Mouse (Mus musculus): ENCODE measurements around the gene Trim63. TPM values are rescaled to one million over a fixed set of nuclear protein-coding genes. Genes with fewer than 3 reads are reported as not detected.

Trim63 gene
- polyA plus RNA-seq, 1 experiment, result 1.2 TPM

DNA sequence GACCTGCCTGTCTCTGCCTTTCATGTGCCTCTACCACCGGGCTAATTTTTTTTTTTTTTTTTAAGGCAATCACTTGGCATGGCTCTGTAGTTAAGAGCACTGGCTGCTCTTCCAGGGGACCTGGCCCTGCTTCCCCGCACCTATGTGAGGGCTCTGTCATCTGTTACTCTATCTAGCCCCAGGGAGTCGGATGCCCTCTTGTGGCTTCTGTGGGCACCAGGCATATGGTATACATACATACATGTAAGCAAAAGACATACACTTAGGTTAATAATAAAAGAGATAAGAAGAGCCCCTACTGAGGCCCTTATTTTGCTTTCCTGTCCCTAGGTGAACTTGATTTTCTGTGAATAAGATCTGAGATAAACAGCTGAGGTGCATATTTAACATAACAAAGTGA is 29.7 kb downstream of the Trim63 start:
- H3K27ac ChIP-seq (replicated peaks; ENCODE audit: low read depth, low read length), result no peak overlapping the region
- no peaks in the 10 kb centered on the region; the same call in 1 of the 2 replicates for H3K4me1 ChIP-seq (ENCODE audit: control insufficient read depth, insufficient read depth, insufficient read length, low read length)
- no peak overlapping the region for H3K4me3 ChIP-seq (ENCODE audit: insufficient read depth, low read depth, low read length)

DNA sequence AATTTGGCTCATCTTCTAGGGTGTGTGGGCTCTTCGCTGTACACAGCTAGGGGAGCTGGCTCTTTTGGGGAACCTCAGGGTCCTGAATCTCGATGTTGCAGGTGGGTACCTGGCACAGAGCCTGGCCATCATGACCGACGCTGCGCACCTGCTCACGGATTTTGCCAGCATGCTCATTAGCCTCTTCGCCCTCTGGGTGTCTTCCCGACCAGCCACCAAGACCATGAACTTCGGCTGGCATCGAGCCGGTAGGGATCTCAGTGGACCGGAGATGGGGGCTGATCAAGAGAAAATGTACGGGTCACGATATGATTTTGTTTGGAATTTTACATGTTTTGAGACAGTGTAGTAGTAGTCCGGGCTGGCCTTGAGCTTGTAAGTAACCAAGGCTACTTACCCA is 30.9 kb downstream of the Trim63 start:
- Histone ChIP-seq H3K27ac (replicated peaks; ENCODE audit: low read depth, low read length) (no peak overlapping the region), H3K4me3 (ENCODE audit: insufficient read depth, low read depth, low read length) (no peak overlapping the region), H3K4me1 (ENCODE audit: control insufficient read depth, insufficient read depth, insufficient read length, low read length) (no peaks in the 10 kb centered on the region; the same call in 1 of the 2 replicates)

DNA sequence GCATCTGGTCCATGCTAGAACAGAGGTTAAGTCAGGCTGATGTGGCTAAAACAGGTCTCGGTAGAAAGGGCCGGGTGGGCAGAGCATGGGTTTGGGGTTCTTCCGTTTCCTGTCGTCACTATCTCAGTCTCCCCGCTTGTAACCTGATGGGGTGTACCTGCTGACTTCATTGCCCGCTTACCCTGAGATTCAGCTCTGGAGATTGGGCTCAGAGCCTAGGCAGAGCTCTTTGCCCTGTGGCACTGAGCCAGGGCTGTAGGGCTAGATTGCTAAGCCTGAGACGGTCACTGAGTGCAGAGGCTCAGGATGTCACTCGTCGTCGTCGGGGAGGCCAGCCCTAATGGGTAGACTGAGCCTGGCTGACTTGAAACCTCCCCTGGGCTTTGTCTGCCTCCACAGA is 33.2 kb downstream of the Trim63 start:
- no peak overlapping the region for H3K27ac ChIP-seq (replicated peaks; ENCODE audit: low read depth, low read length)
- H3K4me1 ChIP-seq (ENCODE audit: control insufficient read depth, insufficient read depth, insufficient read length, low read length), result no peaks in the 10 kb centered on the region; the same call in 1 of the 2 replicates
- H3K4me3 ChIP-seq (ENCODE audit: insufficient read depth, low read depth, low read length), result no peak overlapping the region

DNA sequence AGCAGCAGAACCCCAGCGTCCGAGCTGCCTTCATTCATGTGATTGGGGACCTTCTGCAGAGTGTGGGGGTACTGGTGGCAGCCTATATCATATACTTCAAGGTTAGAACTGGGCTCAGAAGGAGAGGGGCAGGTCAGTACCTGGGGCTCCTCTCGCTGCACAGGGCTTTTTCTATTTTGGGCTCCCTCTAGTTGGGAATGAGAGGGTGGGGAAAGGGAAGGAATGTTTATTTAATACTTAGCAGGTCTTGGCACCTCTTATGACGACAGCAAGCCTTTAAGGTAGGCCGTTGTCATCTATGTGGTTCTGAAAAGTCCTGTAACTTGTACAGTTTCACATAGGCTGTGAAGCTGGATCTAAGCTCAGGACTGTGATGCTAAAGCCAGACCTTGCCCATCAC is 33.6 kb downstream of the Trim63 start:
- H3K27ac ChIP-seq (replicated peaks; ENCODE audit: low read depth, low read length), result no peak overlapping the region
- H3K4me3 ChIP-seq (ENCODE audit: insufficient read depth, low read depth, low read length), result no peak overlapping the region
- H3K4me1 ChIP-seq (ENCODE audit: control insufficient read depth, insufficient read depth, insufficient read length, low read length), result no peaks in the 10 kb centered on the region

DNA sequence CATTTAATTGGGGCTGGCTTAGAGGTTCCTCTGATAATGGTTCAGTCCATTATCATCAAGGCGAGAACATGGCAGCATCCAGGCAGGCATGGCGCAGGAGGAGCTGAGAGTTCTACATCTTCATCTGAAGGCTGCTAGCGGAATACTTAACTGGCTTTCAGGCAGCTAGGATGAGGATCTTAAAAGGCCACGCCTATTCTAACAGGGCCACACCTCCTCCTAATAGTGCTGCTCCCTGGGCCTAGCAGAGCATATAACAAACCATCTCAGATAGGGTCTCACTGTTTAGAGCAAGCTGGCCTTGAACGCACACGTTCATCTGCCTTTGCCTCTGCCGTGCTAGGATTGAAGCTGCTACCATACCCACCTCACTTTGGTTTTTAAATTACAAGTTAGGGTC is 34.9 kb downstream of the Trim63 start:
- no peaks in the 10 kb centered on the region for H3K4me1 ChIP-seq (ENCODE audit: control insufficient read depth, insufficient read depth, insufficient read length, low read length)
- no peak overlapping the region for H3K4me3 ChIP-seq (ENCODE audit: insufficient read depth, low read depth, low read length)
- no peak overlapping the region for H3K27ac ChIP-seq (replicated peaks; ENCODE audit: low read depth, low read length)

DNA sequence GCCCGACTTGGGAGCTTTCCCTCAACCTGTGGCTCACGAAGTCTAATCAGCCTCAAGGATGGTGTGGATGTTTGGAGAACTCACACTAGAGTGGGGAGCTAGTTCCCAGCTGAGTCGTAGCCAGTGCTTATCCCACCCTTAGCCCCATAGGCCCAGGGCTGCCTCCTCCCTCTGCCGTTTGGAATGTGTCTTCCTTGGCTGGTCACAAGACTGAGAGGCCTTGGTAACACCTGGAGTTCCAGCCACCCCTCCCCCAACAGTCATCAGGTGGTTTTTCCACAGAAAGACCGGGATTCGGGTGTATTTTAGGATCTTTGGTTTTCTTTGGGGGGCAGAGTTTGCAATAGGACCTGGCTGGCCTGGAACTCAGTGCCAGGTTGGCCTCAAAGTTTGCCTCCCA is 35.7 kb downstream of the Trim63 start:
- Histone ChIP-seq H3K4me3 (ENCODE audit: insufficient read depth, low read depth, low read length) (no peak overlapping the region), H3K27ac (replicated peaks; ENCODE audit: low read depth, low read length) (no peak overlapping the region), H3K4me1 (ENCODE audit: control insufficient read depth, insufficient read depth, insufficient read length, low read length) (no peaks in the 10 kb centered on the region; the same call in 1 of the 2 replicates)

DNA sequence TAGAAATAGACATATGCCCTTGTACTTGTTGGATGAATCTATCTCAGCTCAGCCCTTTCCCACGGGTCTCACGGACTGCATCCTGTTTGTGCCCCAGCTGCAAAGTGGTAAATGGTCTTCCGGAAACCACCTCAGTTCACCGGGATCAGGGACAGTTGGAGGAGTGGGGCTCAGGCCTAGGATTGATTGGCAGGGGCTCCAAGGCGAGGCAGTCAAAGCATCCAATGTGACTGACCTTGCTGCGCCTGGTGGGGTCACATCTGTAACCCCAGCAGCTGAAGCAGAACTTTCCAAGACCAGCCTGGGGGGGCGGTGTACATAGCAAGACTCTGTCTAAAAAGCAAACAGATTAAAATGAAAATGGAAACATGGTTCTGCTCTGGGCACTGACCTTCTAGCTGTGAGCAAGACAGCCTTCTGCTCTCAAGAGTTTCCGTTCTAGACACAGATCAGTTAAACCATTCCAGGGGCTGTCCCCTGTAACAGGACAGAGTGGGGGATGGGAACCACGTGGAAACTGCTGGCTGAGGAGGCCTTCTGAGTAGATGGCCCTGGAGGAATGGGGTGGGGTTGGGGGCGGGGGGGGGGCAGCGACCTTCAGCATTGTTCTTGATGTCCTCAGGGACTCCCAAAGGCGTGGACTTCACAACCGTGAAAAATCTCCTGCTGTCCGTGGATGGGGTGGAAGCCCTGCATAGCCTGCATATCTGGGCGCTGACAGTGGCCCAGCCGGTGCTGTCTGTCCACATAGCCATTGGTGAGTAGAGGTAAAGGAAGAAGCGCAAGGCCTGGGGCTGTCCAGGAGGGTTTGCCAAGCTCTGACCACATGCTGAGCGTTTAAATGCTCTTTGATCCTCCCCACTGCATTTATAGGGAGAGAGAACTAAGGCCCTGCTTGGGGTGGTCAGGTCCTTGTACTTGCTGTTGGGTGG is 36.7 kb downstream of the Trim63 start:
- no peak overlapping the region for H3K4me3 ChIP-seq (ENCODE audit: insufficient read depth, low read depth, low read length)
- H3K27ac ChIP-seq (replicated peaks; ENCODE audit: low read depth, low read length), result no peak overlapping the region
- peaks cover 2% of the 10 kb centered on the region; the same call in 1 of the 2 replicates for H3K4me1 ChIP-seq (ENCODE audit: control insufficient read depth, insufficient read depth, insufficient read length, low read length)

DNA sequence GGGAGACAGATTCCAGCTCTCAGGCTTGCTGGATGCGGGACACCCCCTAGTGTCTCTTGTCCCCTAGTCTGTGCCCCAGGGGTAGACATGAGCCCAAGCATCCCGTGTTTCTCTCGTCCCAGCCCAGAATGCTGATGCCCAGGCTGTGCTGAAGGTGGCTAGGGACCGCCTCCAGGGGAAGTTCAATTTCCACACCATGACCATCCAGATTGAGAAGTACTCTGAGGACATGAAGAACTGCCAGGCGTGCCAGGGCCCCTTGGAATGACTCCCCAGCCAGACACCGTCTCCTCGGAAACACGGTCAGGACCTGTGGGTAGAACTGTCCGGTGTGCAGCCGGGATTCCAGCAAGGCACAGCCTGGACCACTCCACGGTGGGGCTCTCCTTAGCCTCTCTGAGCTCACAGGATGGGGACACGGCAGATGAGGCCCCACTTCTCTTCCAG is 37.4 kb downstream of the Trim63 start:
- H3K4me1 ChIP-seq (ENCODE audit: control insufficient read depth, insufficient read depth, insufficient read length, low read length), result peaks cover 2% of the 10 kb centered on the region; the same call in 1 of the 2 replicates
- H3K27ac ChIP-seq (replicated peaks; ENCODE audit: low read depth, low read length), result no peak overlapping the region
- no peak overlapping the region for H3K4me3 ChIP-seq (ENCODE audit: insufficient read depth, low read depth, low read length)

DNA sequence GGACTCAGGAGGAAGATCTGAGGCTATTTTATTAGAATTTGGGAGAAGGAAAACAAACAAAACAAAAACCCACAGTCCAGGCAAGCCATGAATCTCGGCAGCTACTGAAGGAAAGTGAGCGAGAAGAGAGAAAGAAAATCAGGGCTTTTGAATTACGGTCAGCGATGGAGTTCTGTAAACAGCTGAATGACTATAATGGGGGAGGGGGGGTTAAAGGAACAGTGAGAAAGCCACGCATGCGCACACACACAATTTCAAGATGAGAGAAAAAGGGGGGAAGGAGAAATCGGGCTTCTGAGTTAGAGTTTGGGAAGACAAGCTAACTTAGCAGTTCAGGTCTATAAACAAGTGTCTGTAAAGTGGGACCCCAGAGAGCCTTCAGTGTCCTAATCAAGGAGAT is 38.0 kb downstream of the Trim63 start:
- Histone ChIP-seq H3K4me1 (ENCODE audit: control insufficient read depth, insufficient read depth, insufficient read length, low read length) (peaks cover 2% of the 10 kb centered on the region; the same call in 1 of the 2 replicates), H3K27ac (replicated peaks; ENCODE audit: low read depth, low read length) (no peak overlapping the region), H3K4me3 (ENCODE audit: insufficient read depth, low read depth, low read length) (no peak overlapping the region)

DNA sequence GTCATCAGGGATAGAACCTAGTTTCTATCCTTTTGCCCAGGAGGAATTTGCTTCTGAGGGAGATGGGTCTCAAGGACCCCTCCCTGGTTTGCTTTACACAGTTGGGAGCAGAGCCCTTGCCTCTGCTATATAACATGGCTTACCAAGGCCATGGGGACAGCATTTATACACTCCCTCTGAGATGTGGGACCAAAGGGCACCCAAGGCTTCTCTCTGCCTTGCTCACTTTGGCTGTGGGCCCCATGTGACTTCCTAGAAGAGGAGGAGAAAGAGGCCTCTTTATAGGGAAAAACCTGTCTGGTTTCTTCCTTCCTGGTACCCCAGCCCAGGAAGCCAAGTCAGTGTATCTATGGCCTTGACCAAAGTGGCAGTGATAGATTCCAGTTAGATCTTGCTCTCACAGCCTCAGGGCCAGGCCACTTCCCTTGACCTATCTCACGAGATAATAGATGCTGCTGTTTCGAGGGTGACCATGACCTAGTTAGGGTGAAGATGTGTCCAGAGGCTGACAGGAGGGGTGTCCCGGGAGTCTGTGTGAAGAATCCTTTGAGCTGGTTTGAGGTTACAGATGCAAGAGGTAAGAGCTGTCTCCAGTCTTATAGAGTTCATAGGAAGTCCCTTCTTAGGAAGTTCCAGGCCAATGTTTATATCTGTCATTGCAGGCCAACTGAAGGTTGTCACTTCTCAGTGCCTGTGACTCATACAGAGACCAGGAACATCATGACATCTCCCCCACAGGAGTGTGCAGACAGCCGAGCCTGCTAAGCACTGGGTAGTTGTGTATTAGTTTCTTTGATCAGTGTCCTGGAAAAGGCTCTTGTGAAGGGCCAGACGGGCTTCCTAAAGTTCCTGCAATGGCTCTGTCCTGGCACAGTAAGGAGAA is 38.8 kb downstream of the Trim63 start:
- Histone ChIP-seq H3K27ac (replicated peaks; ENCODE audit: low read depth, low read length) (no peak overlapping the region), H3K4me3 (ENCODE audit: insufficient read depth, low read depth, low read length) (no peak overlapping the region), H3K4me1 (ENCODE audit: control insufficient read depth, insufficient read depth, insufficient read length, low read length) (peaks cover 2% of the 10 kb centered on the region; the same call in 1 of the 2 replicates)

DNA sequence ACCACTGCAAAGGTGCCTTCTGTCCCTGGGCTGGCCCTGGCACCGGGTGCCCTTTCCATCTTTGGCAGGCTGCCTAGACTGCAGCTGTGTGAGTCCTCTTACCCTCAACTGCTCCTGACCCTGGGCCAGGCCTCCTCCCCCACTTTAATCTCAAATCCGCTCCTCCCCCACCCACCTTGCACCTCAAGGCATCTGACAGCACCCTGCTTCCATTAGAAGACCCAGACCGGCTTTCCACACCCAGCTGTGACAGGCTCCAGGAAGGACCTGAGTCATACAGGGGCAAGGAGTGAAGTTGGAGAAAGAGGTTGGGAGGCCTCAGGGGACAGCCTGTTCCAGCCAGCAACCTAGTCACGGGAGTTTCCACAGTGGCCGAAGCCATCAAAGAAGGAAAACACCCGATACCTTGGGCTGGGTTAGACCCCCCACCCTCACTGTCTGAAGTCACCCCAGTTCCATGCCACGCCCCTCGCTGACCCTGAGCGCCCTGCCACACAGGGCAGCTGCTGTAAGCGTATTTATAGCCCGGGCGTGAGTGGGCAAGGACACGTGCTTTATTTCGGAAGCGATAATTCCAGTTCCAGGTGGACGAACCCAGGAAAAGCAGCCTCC is 41.0 kb downstream of the Trim63 start:
- H3K4me3 ChIP-seq (ENCODE audit: insufficient read depth, low read depth, low read length), result no peak overlapping the region
- peaks cover 2% of the 10 kb centered on the region; the same call in 1 of the 2 replicates for H3K4me1 ChIP-seq (ENCODE audit: control insufficient read depth, insufficient read depth, insufficient read length, low read length)
- H3K27ac ChIP-seq (replicated peaks; ENCODE audit: low read depth, low read length), result no peak overlapping the region

DNA sequence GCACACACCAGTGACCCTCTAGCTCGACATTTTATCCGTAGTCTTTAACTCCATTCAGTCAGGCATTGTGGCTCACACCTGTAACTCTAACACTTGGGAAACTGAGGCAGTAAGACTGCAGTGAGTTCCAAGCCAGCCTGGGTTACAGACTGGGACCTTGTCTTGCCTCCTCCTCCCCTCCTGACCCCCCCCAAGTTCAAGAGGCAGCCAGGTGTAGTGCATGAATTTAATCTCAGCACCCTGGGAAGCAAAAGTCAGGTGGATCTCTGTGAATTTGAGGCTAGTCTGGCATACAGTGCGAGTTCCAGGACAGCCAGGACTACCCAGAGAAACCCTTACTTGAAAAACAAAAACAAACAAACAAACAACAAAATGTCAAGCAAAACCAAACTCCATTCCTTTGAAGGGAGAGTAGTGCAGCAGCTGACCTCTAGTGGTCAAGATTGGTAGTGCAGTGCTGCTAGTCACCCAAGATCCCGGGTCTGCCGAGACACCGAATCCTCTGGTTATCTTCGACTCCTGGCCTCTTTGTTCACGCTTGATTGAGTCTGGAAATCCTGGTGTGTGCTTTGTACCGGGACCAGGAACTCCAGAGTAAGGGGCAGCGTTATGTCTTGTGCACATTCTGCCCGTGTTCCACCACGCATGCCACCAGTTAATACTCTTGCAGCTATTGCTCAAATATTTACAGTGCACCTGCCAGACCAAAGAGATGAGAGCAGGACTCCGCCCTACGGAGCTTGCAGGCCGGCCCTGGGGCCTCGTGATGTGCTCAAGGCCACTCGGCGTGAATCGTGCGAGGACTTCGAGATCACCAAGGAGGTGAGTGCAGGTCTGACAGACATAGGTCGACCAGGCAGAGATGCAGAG is 41.9 kb downstream of the Trim63 start:
- H3K27ac ChIP-seq (replicated peaks; ENCODE audit: low read depth, low read length), result no peak overlapping the region
- no peak overlapping the region for H3K4me3 ChIP-seq (ENCODE audit: insufficient read depth, low read depth, low read length)

DNA sequence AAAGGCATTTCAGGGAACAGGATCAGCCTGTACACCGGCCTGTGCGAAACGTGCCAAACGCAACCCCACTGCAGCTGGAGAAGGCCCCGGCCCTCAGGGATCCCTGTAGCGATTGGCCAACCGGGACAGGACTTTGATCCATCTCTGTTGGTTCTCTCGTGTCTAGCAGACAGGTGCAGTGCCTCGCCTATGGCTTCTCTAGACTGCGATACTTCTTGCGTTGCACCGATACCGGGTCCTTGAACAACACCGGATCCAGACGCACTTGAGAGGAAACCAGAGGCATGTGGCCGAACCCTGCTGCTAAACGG is 42.5 kb downstream of the Trim63 start:
- Histone ChIP-seq H3K27ac (replicated peaks; ENCODE audit: low read depth, low read length) (no peak overlapping the region), H3K4me1 (ENCODE audit: control insufficient read depth, insufficient read depth, insufficient read length, low read length) (peaks cover 2% of the 10 kb centered on the region; the same call in 1 of the 2 replicates), H3K4me3 (ENCODE audit: insufficient read depth, low read depth, low read length) (no peak overlapping the region)

More for the DNA sequence above, 41.9 kb downstream of the Trim63 start:
- H3K4me1 ChIP-seq (ENCODE audit: control insufficient read depth, insufficient read depth, insufficient read length, low read length), result peaks cover 2% of the 10 kb centered on the region; the same call in 1 of the 2 replicates

DNA sequence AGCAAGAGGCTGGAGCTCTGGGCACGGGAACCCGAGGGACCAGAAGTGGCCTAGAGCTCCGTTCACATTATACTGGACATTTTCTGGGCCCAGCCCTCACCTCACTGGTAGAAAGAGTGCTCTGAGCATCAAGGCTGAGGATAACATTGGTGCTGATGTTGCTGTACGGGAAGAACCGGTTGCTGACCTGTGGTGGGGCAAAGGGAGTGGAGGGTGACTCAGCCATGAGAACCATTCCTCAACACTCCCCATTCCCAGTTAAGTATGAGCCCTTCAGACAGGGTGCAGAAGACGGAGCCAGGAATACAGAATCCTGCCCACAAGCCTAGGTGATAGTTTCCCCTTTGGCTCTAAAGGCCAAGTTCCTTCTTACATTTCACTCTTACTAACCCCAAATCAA is 44.7 kb downstream of the Trim63 start:
- Histone ChIP-seq H3K27ac (replicated peaks; ENCODE audit: low read depth, low read length) (no peak overlapping the region), H3K4me3 (ENCODE audit: insufficient read depth, low read depth, low read length) (no peak overlapping the region), H3K4me1 (ENCODE audit: control insufficient read depth, insufficient read depth, insufficient read length, low read length) (peaks cover 5% of the 10 kb centered on the region)

All from brown adipose tissue, adult 24 weeks (tissue).